Mouse (Mus musculus) cerebral cortex, adult 2 months (tissue): ENCODE results near the gene Pwwp2b.

ENCODE experiments used
- WGBS: fragments of 180-500 bp; shearing (Covaris S2); methylation state at CpG from one replicate; pipeline ENCODE4 v1.1.7; 2018; 5-methylcytosine and 5-hydroxymethylcytosine counted together

The Pwwp2b gene

GRCm38 (mm10) chr7:139264337-139264736 is 16.1 kb downstream of the Pwwp2b start:
- WGBS: 67% methylated on average over 4 of the region's 4 CpGs

DNA sequence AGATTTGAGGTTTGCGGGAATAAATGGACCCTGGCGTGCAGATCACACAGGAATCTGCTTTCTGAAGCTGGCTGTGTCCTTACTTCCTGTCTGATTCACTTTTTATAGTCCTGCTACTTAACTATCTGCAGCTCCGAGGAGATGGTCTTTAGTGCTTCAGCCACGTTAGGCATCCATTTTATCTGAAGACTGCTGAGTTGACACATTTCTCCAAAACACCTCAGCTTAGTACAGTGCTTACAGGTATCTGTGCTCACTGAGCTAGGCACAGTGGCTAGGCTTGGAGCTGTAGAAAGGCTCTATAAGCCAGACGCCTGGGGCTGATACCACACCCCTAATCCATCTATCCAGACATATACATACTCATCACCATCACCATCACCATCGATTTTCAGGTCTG is 17.4 kb downstream of the Pwwp2b start:
- 84% methylated on average over 6 of the region's 6 CpGs for WGBS

GRCm38 (mm10) chr7:139266431-139266830 is 18.1 kb downstream of the Pwwp2b start:
- whole genome bisulfite sequencing: 56% methylated on average over 6 of the region's 6 CpGs

GRCm38 (mm10) chr7:139266886-139267870 is 18.9 kb downstream of the Pwwp2b start:
- WGBS: 76% methylated on average over 8 of the region's 8 CpGs

GRCm38 (mm10) chr7:139270738-139271137 is 22.5 kb downstream of the Pwwp2b start:
- WGBS: 94% methylated on average over 1 of the region's 1 CpGs

DNA sequence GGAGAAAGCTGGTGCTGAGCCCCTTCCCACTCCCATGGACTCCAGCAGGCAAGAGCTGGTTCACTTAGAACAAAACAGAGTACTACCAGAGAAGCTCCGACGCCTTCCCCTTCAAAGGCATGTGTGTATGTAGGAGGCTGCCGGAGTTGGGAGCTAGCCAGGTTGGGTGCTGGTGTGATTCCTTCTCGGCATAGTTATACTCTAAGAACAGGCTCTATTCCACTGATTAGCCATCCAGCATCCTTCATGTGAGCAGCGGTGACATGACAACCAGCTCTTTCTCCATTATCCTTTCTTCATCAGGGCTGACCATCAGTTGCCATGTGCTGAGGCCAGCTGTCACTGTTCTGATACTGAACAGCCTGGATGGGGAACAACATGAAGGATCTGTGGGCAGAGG is 23.6 kb downstream of the Pwwp2b start:
- WGBS: 24% methylated on average over 5 of the region's 5 CpGs

DNA sequence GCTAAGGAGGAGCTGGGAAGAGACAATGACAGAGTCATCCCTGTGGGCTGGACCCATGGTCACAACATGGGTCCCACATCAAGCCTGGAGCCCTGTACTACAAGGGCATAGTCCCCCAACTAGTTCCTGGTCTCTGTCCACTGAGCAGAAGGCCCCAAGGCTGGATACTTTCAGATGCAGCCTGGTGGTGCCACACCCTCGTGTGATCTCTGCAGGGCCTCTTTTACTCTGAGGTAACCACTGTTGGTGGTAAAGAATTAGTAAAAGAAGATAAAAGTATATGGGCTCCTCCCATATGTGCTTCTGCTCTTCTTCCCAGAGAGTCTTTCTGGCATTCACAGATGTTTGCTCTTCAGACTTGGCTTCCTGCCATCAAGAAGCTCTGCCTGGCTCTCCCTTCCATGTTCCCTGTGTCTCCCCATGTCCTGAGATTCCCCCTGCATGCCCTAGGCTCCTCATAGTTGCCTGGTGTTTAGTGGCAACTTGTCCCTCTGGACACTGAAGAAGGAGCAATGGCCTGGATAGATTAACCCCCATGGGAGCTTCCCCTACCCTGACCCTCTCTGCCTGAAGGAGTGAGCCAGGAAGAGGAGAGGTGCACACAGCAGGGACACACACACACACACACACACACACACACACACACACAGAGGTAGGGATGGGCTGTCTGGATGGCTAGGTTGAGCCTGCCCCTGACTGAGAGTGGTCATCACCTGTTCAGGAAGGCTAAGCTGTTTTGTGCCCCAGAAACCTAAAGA is 24.5 kb downstream of the Pwwp2b start:
- WGBS: 14% methylated on average over 1 of the region's 1 CpGs

GRCm38 (mm10) chr7:139273397-139273719 is 25.1 kb downstream of the Pwwp2b start:
- 35% methylated on average over 2 of the region's 2 CpGs for WGBS

DNA sequence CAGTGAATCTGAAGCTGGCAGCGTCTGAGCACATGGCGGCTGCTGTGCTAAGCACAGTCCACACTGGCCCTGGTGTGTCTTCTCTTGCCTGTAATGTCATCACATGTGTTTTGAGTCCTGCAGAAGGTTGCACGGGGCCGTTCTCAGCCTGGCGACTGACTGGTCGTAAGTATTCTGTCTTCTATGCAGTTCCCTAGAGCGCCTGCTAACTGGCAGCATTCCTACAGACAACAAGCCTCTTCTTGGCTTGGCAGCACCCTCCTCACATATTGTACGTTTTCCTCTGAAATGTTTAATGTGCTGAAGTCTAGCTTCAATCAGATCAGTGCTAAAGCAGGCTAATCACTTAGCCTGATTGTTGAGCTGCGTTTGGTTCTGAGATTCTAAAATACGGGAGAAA is 27.3 kb downstream of the Pwwp2b start:
- 19% methylated on average over 10 of the region's 10 CpGs for WGBS

DNA sequence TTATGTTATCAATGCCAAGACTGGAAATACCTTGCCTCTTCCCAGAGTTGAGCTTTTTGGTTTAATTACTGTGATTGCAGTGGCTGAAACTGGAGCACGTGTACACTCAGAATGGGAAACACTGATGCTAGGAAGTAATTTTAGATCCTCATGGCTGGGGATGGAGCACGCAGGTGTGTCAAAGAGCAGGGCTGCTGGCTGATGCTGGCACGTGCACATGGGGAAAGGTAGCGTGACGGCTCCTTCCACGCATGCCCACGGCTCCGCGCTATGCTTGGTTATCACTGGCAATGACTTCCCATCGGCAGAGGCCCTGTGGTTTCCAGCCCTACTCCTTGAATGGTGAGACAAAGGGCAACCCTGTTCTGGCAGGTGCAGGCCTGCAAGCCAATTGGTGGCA is 27.9 kb downstream of the Pwwp2b start:
- 67% methylated on average over 10 of the region's 10 CpGs for WGBS

DNA sequence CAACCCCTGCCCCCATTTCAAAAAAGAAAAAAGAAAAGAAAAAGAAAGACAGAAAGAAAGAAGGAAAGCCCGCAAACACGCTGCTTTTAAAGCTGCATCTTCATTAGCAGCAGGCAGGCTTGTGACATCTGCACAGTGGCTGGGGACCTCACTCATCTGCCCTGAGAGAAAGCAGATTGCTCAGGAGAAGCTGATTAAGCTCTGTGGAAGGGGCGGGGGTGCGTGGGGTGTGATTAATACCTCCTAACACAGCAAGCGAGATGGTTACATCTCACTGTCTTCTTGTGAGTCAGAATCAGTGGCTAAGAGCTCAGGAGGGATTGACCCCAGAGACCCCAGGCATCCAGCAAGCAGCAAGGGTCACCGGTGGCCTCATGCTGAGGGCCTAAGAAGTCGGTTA is 29.3 kb downstream of the Pwwp2b start:
- WGBS: 94% methylated on average over 7 of the region's 7 CpGs

DNA sequence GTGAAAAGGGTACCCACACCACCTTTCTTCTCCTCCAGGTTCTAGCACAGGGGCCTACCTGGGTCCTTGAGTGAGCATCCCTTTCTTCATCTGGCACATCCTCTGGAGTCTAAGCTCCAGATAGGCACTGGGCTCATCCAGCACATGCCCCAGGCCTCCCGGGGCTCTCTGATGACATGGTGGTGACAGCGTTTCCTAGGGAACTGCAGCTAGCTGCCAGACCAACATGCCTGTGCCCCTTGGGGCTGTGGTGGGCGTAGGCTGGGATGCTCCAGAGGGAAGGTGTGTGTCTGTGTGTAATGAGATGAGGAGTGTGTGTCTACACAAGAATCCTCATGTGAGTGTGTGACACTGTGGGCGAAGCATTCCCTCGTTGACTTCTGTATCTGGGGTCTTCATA is 31.3 kb downstream of the Pwwp2b start:
- 84% methylated on average over 5 of the region's 5 CpGs for WGBS

- WGBS: 96% methylated on average over 1 of the region's 1 CpGs
Measured at GRCm38 (mm10) chr7:139280044-139280443, 31.8 kb downstream of the Pwwp2b start.

- WGBS: 60% methylated on average over 2 of the region's 2 CpGs
Measured at GRCm38 (mm10) chr7:139281195-139281594, 32.9 kb downstream of the Pwwp2b start.

- WGBS: 81% methylated on average over 3 of the region's 3 CpGs
Measured at GRCm38 (mm10) chr7:139282037-139282436, 33.8 kb downstream of the Pwwp2b start.

- WGBS: 63% methylated on average over 16 of the region's 16 CpGs
Measured at GRCm38 (mm10) chr7:139285295-139285943, 37.1 kb downstream of the Pwwp2b start.

- 83% methylated on average over 7 of the region's 7 CpGs for WGBS
Measured at GRCm38 (mm10) chr7:139288540-139288939, 40.3 kb downstream of the Pwwp2b start.

DNA sequence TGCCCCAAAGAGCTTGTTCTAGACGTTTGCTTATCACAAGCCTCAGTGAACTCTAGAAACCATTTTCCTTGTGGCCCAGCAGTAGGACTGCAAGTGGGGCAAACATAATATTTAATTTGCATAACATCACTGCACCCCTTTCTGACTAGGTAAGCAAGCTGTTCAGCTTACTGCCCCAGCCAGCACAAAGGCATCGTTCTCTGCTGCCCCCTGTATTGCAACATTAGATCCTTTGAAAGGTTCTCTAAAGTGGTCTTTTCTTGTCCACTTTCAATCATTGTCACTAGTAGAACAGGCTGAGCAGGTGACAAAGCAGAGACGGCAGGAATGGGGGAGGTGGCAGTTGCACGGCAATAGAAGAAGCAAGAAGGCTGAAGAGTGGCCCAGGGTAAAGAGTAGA is 45.1 kb downstream of the Pwwp2b start:
- 66% methylated on average over 4 of the region's 4 CpGs for WGBS

DNA sequence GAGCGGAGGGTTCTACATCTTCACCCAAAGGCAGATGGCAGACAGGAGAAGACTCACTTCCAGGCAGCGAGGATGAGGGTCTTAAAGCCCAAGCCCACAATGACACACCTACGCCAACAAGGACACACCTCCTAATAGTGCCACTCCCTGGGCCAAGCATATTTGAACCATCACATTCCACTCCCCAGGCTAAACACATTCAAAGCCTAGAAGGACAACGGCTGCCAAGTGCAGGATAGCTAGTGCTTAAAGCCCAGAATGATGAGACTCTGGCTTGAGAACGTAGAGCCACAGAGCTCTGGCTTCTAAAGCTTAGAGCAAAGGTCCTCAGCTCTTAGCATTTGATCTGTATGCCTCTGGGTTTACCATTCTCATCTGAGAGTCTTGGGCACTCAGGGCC is 45.8 kb downstream of the Pwwp2b start:
- 90% methylated on average over 5 of the region's 5 CpGs for WGBS

GRCm38 (mm10) chr7:139295653-139296052 is 47.4 kb downstream of the Pwwp2b start:
- WGBS: 79% methylated on average over 1 of the region's 1 CpGs

DNA sequence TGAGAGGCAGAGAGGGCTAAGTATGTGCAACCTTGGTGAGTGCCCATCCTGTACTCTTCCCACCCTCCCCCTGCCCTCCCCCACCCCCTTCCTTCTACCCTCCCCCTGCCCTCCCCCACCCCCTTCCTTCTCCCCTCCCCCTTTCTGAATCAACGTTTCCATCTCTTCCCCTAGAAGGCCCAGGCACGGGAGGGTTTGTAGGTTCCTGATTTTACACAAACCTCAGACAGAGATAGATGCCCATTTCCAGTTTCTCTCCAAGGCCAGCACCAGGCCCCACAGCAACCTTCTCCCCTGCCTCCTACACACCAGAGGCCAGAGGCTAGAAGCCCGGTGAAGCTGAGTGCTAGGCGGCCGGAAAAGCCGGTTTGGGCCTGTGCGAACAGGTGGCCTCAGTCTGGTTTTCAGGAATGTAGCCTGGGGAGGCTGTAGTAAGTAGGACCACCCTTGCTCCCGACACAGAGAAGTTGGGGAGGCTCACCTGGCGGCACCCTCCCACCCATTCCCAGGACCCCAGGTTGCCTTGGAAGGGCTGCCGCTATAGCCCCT is 48.3 kb downstream of the Pwwp2b start:
- WGBS: 82% methylated on average over 10 of the region's 10 CpGs

DNA sequence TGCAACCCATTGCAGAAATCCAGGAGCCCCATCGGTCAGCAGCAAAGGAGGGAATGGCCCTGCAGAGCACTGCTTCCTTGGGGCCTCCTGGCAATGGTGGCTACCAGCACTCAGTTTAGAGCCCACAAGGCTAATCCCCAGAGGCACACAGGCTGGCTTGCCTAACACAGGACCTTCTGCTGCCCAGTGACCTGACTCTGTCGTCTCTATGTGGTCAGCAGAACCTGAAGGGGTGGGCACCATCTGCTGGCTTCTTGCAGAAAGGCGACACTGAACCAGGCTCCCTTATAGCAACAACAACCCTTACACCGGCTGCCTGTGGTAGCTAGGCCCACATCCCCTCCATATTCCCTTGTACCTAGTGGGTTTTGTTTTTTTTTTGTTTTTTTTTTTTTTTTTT is 50.2 kb downstream of the Pwwp2b start:
- 70% methylated on average over 4 of the region's 4 CpGs for WGBS
